In the genomic region with DNA sequence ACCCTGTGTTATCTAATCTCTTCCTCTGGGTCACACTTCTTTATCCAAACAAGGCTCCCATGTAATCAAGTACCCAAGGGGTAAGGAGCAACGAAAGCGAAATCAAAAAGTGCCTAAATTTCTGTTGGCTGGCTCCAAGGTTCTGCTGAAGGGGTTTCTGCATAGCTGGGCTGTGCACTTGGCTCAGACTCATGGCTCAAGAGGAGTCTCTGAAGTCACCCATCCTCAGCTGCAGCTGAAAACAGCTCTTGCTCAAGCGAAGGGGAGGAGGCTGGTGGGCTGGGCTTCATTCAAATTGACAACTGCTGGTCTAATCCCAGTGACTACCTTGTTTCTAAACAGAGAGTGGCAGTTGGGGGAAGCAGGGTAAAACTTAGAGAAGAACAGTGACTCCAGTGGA, we compare ENCODE assay signal across 17 mouse cellular contexts.
DNase-seq lines count a peak whose midpoint lies in the region; ATAC-seq and TF ChIP-seq lines count a peak whose summit lies in the region.
"Had no signal": no experiment of that assay in that cellular context is flagged by ENCODE, and none has a peak within 500 bp of the region (broad histone marks: within the 10 kb centered on the region; RNA-seq: fewer than 3 reads in every experiment).

No protein-coding gene starts in this region.

- no peak overlapping the region for H3K9ac ChIP-seq in heart, adult 2 months (ENCODE audit: low read depth, low read length)
- no peak overlapping the region for H3K9ac ChIP-seq in heart, embryonic 12.5 days
- H3K9ac ChIP-seq in forebrain, embryonic 13.5 days, result no peak overlapping the region
- H3K9ac ChIP-seq in midbrain, embryonic 15.5 days, result no peak overlapping the region
- H3K9ac ChIP-seq: limb, embryonic 12.5 days had no signal

- TF ChIP-seq EP300 in heart, adult 2 months (IDR thresholded peaks at IDR 0.05; ENCODE audit: insufficient read depth, low read depth, low read length), result no peak

- peak; percentile 48 to 66 for DNase-seq in heart, adult 2 months
- DNase-seq in gastrocnemius, postnatal 14 days, result peak; percentile 52
- peak; percentile 31 to 34 for DNase-seq in heart, postnatal 36 days
- no peak for DNase-seq in testis, postnatal 14 days (ENCODE audit: low spot score)
- DNase-seq: B cell, adult 2 months; cerebellum, adult 9-11 months; kidney, adult 9 months; right cerebral cortex, postnatal 4 days; thymus, postnatal 4 days had no signal

- intact Hi-C loops in heart, adult 2 months (cut with DNase I), result no loop called here
- intact Hi-C loops in gastrocnemius, postnatal 14 days (cut with DNase I; ENCODE audit: low total_unique reads), result no loop called here
- intact Hi-C loops in heart, postnatal 36 days (cut with DNase I), result no loop called here

- TF ChIP-seq POLR2A in heart, adult 2 months (IDR thresholded peaks at IDR 0.05; ENCODE audit: insufficient read depth, low read depth, low read length), result no peak

- 42% methylated on average over 3 of the region's 3 CpGs for WGBS in heart, adult 2 months
- 38% methylated on average over 3 of the region's 3 CpGs for WGBS in heart, embryonic 12.5 days
- 70% methylated on average over 3 of the region's 3 CpGs for WGBS in forebrain, embryonic 13.5 days
- 71% methylated on average over 3 of the region's 3 CpGs for WGBS in midbrain, embryonic 15.5 days

- no peak overlapping the region for H3K4me2 ChIP-seq in heart, embryonic 12.5 days
- H3K4me2 ChIP-seq in forebrain, embryonic 13.5 days, result no peak overlapping the region
- H3K4me2 ChIP-seq in midbrain, embryonic 15.5 days, result no peak overlapping the region
- H3K4me2 ChIP-seq: limb, embryonic 12.5 days had no signal

- H3K36me3 ChIP-seq in heart, adult 2 months (ENCODE audit: control insufficient read depth, insufficient read depth, low read length), result no peaks in the 10 kb centered on the region
- no peaks in the 10 kb centered on the region for H3K36me3 ChIP-seq in heart, embryonic 12.5 days
- H3K36me3 ChIP-seq in forebrain, embryonic 13.5 days (ENCODE audit: poor library complexity, severe bottlenecking), result no peaks in the 10 kb centered on the region
- no peaks in the 10 kb centered on the region for H3K36me3 ChIP-seq in midbrain, embryonic 15.5 days (replicated peaks)
- H3K36me3 ChIP-seq: forebrain, embryonic 10.5 days; limb, embryonic 12.5 days had no signal

- H3K9me3 ChIP-seq in heart, embryonic 12.5 days (replicated peaks), result no peaks in the 10 kb centered on the region
- no peaks in the 10 kb centered on the region for H3K9me3 ChIP-seq in forebrain, embryonic 13.5 days (replicated peaks)
- no peaks in the 10 kb centered on the region for H3K9me3 ChIP-seq in midbrain, embryonic 15.5 days
- H3K9me3 ChIP-seq: forebrain, embryonic 10.5 days; limb, embryonic 12.5 days had no signal

- no peak for ATAC-seq in heart, embryonic 12.5 days (ENCODE audit: insufficient number of reproducible peaks, low FRiP score)
- ATAC-seq in megakaryocyte, adult 5-6 weeks (ENCODE audit: poor library complexity, severe bottlenecking), result peak; percentile 87
- no peak for ATAC-seq in forebrain, embryonic 13.5 days
- no peak for ATAC-seq in midbrain, embryonic 15.5 days (replicated peaks)
- ATAC-seq: hindbrain, embryonic 16.5 days had no signal

- no peak overlapping the region for H3K4me3 ChIP-seq in heart, adult 2 months
- H3K4me3 ChIP-seq in heart, embryonic 12.5 days, result no peak overlapping the region
- no peak overlapping the region for H3K4me3 ChIP-seq in forebrain, embryonic 13.5 days
- no peak overlapping the region for H3K4me3 ChIP-seq in midbrain, embryonic 15.5 days
- H3K4me3 ChIP-seq: forebrain, embryonic 10.5 days; layer of hippocampus, adult 2 months; limb, embryonic 12.5 days had no signal

- H3K27ac ChIP-seq in heart, adult 2 months, result no peak overlapping the region
- H3K27ac ChIP-seq in heart, embryonic 12.5 days (ENCODE audit: poor library complexity, severe bottlenecking), result no peak overlapping the region
- H3K27ac ChIP-seq in forebrain, embryonic 13.5 days, result no peak overlapping the region
- no peak overlapping the region for H3K27ac ChIP-seq in midbrain, embryonic 15.5 days
- H3K27ac ChIP-seq: forebrain, embryonic 10.5 days; layer of hippocampus, adult 2 months; limb, embryonic 12.5 days had no signal

- no peak for TF ChIP-seq CTCF in heart, adult 2 months (IDR thresholded peaks at IDR 0.05)

- H3K4me1 ChIP-seq in heart, adult 2 months (ENCODE audit: control insufficient read depth, insufficient read depth, low read length), result no peaks in the 10 kb centered on the region
- H3K4me1 ChIP-seq in heart, embryonic 12.5 days (replicated peaks), result 0 out of 2 replicates have a peak, but pooled peaks cover 8% of the 10 kb centered on the region
- no peaks in the 10 kb centered on the region for H3K4me1 ChIP-seq in forebrain, embryonic 13.5 days
- H3K4me1 ChIP-seq in midbrain, embryonic 15.5 days, result no peaks in the 10 kb centered on the region
- H3K4me1 ChIP-seq: forebrain, embryonic 10.5 days; limb, embryonic 12.5 days had no signal

- H3K79me2 ChIP-seq in heart, adult 2 months (replicated peaks; ENCODE audit: control insufficient read depth, insufficient read depth, low read length), result no peaks in the 10 kb centered on the region

- no peaks in the 10 kb centered on the region for H3K27me3 ChIP-seq in heart, adult 2 months (ENCODE audit: control insufficient read depth, insufficient read depth, low read length)
- no peaks in the 10 kb centered on the region for H3K27me3 ChIP-seq in heart, embryonic 12.5 days (replicated peaks)
- H3K27me3 ChIP-seq in forebrain, embryonic 13.5 days, result no peaks in the 10 kb centered on the region
- H3K27me3 ChIP-seq in midbrain, embryonic 15.5 days (replicated peaks), result no peaks in the 10 kb centered on the region
- H3K27me3 ChIP-seq: limb, embryonic 12.5 days had no signal
